Mouse (Mus musculus) heart, embryonic 13.5 days (tissue): ENCODE data around the gene Lrrc25. TPM values are rescaled to one million over a fixed set of nuclear protein-coding genes. Genes with fewer than 3 reads are reported as not detected.

Source experiments
- ATAC-seq: fragments of 200-750 bp; cut with Nextera tagmentation; 2 replicates; pipeline ENCODE4 v1.8.0; 2017; ENCODE audit warnings: moderate TSS enrichment; ENCODE audit not compliant: insufficient number of reproducible peaks, low FRiP score, low TSS enrichment; ENCODE audit errors: extremely low read depth
- H3K27ac ChIP-seq: fragments of 300-500 bp; sonication (generic); replicated peaks from 2 replicates; pipeline ENCODE4 v1.5.1; 2015; ENCODE audit warnings: moderate library complexity, mild to moderate bottlenecking, inconsistent platforms
- H3K27me3 ChIP-seq: fragments of 300-500 bp; sonication (generic); replicated peaks from 2 replicates; pipeline ENCODE4 v1.6.1; 2015; ENCODE audit warnings: mild to moderate bottlenecking, inconsistent platforms
- H3K36me3 ChIP-seq: fragments of 300-500 bp; sonication (generic); 2 replicates; pipeline ENCODE4 v1.6.1; 2015; ENCODE audit warnings: mild to moderate bottlenecking, inconsistent platforms
- H3K4me1 ChIP-seq: fragments of 300-500 bp; sonication (generic); 2 replicates; pipeline ENCODE4 v1.6.1; 2015; ENCODE audit warnings: inconsistent platforms
- H3K4me2 ChIP-seq: fragments of 300-500 bp; sonication (generic); 2 replicates; pipeline ENCODE4 v1.6.1; 2015; ENCODE audit warnings: inconsistent platforms, mild to moderate bottlenecking, moderate library complexity
- H3K4me3 ChIP-seq: fragments of 300-500 bp; sonication (generic); 2 replicates; pipeline ENCODE4 v1.5.1; 2015; ENCODE audit warnings: moderate library complexity, mild to moderate bottlenecking, inconsistent platforms
- H3K9ac ChIP-seq: fragments of 300-500 bp; sonication (generic); 2 replicates; pipeline ENCODE4 v1.6.1; 2015; ENCODE audit warnings: inconsistent platforms, mild to moderate bottlenecking, moderate library complexity
- H3K9me3 ChIP-seq: fragments of 300-500 bp; sonication (generic); 2 replicates; pipeline ENCODE4 v1.6.1; 2016; ENCODE audit warnings: inconsistent platforms
- WGBS: fragments of 180-500 bp; shearing (Covaris S2); methylation state at CpG from one replicate; pipeline ENCODE4 v1.1.7; 2015; ENCODE audit warnings: mixed read lengths; 5-methylcytosine and 5-hydroxymethylcytosine counted together
- polyA plus RNA-seq: library from polyadenylated mRNA; unstranded; fragments of >200 nt; fragmentation: Nextera tagmentation; extraction: Ambion mirVana; gene quantifications from 2 replicates; pipeline ENCODE4 v1.2.1, GENCODE M21; 2015

Lrrc25 gene
- polyA plus RNA-seq, 1 experiment from 2014 or later: 2.7 TPM

GRCm38 (mm10) chr8:70618888-70619334 is 3.0 kb downstream of the Lrrc25 start:
- Histone ChIP-seq H3K9me3 (no peaks in the 10 kb centered on the region), H3K9ac (no peak overlapping the region), H3K27ac (no peak overlapping the region), H3K4me2 (0 out of 2 replicates have a peak overlapping the region, but pooled peaks have one; percentile 17), H3K4me1 (peaks cover 9% of the 10 kb centered on the region; the same call in 1 of the 2 replicates), H3K36me3 (no peaks in the 10 kb centered on the region), H3K4me3 (no peak overlapping the region), H3K27me3 (peaks cover 28% of the 10 kb centered on the region)
- ATAC-seq: peak; percentile 68; the same call in 1 of the 2 replicates
- WGBS: 29% methylated on average over 9 of the region's 9 CpGs

DNA sequence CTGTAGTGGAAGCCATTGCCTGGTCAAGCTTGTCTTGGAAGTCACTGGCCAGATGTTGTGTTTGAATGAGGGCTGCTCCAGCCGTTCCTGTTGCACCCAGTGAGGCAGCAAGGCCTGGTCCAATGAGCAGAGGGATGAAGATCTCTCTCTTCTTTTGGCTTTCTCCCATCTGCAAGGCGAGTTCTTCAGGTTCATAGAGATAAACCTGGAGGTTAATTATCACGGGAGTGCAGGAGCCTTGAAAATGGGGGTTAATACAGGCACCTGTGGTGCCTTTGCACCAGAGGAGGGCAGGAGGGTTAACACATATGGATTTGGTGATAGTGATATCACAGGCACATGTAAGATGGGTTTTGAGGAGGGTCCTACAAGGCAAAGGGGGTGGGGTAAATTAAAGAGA is 6.3 kb downstream of the Lrrc25 start:
- Histone ChIP-seq H3K36me3 (no peaks in the 10 kb centered on the region), H3K9me3 (no peaks in the 10 kb centered on the region), H3K27ac (no peak overlapping the region), H3K4me2 (no peak overlapping the region), H3K9ac (no peak overlapping the region), H3K27me3 (peaks cover 28% of the 10 kb centered on the region), H3K4me3 (no peak overlapping the region), H3K4me1 (peaks cover 9% of the 10 kb centered on the region; the same call in 1 of the 2 replicates)
- no peak for ATAC-seq
- WGBS: 35% methylated on average over 3 of the region's 3 CpGs

- WGBS: 17% methylated on average over 5 of the region's 5 CpGs
- ATAC-seq: no peak
- Histone ChIP-seq H3K9ac (no peak overlapping the region), H3K9me3 (no peaks in the 10 kb centered on the region), H3K27ac (no peak overlapping the region), H3K4me1 (peaks cover 14% of the 10 kb centered on the region), H3K36me3 (no peaks in the 10 kb centered on the region), H3K4me3 (no peak overlapping the region), H3K27me3 (peaks cover 28% of the 10 kb centered on the region), H3K4me2 (peak overlapping the region; percentile 24)
Observed at GRCm38 (mm10) chr8:70625104-70625503, 9.1 kb downstream of the Lrrc25 start.

- H3K4me2 ChIP-seq: no peak overlapping the region
- H3K36me3 ChIP-seq: no peaks in the 10 kb centered on the region
- peaks cover 30% of the 10 kb centered on the region for H3K4me1 ChIP-seq
- peaks cover 20% of the 10 kb centered on the region for H3K27me3 ChIP-seq
- no peak overlapping the region for H3K27ac ChIP-seq
- no peak overlapping the region for H3K4me3 ChIP-seq
- H3K9ac ChIP-seq: no peak overlapping the region
- WGBS: 82% methylated on average over 5 of the region's 5 CpGs
- ATAC-seq: no peak
- no peaks in the 10 kb centered on the region for H3K9me3 ChIP-seq
Observed at GRCm38 (mm10) chr8:70627041-70627440, 11.1 kb downstream of the Lrrc25 start.

GRCm38 (mm10) chr8:70628986-70629490 is 13.1 kb downstream of the Lrrc25 start:
- H3K27ac ChIP-seq: peak overlapping the region; percentile 63
- WGBS: 56% methylated on average over 7 of the region's 7 CpGs
- no peaks in the 10 kb centered on the region for H3K9me3 ChIP-seq
- peak overlapping the region; percentile 77 for H3K9ac ChIP-seq
- peak overlapping the region; percentile 55 for H3K4me3 ChIP-seq
- ATAC-seq: no peak
- no peaks in the 10 kb centered on the region for H3K36me3 ChIP-seq
- peaks cover 14% of the 10 kb centered on the region for H3K27me3 ChIP-seq
- peaks cover 42% of the 10 kb centered on the region for H3K4me1 ChIP-seq
- H3K4me2 ChIP-seq: peak overlapping the region; percentile 73

DNA sequence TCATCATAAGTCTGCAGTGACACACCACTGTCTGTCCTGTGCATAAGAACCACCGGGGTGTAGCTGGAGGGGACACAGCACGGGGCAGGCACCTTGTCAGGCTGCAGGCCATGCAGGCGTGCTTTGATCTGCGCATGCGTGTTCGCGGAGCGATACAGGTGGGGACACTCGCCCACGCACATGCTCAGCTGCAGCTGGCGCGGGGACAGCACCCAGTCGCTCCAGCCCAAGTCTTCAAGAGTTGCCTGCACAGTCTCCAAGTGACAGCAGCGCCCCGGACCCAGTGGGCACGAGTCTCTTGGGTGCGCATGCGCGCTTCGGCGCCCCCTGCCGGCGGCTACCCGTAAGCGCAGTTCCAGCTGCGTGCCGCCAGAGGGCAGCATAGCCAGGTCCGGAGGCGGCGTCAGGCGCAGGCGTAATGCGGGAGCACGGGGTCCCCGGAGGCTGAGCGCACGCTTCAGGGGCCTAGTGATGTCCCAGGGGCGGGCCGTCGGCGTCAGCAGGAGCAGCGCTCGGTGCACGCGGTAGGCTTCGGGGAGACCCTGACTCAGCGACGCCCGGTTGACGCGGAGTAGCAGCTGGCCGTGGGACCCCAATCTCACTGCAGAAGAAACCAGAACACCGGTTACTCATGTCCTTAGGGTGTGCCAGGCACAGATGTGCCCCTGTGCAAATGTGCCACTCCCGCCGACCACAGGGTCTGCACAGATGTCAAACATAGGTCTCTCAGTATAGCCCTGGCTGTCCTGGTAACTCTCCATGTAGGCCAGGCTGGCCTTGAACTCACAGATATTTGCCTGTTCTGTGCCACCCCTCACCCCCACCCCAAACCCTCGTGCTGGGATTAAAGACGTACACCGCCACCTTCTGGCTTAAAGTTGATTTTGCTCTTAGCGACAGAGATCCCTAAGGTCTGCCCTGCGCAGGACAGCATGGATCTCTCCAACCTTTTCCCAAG is 13.9 kb downstream of the Lrrc25 start:
- H3K4me2 ChIP-seq: peak overlapping the region; percentile 73
- peak; percentile 77 for ATAC-seq
- H3K27ac ChIP-seq: peak overlapping the region; percentile 67
- H3K36me3 ChIP-seq: no peaks in the 10 kb centered on the region
- H3K9ac ChIP-seq: peak overlapping the region; percentile 79
- H3K27me3 ChIP-seq: peaks cover 14% of the 10 kb centered on the region
- WGBS: 2% methylated on average over 60 of the region's 60 CpGs
- H3K4me1 ChIP-seq: peaks cover 49% of the 10 kb centered on the region
- peak overlapping the region; percentile 55 for H3K4me3 ChIP-seq
- no peaks in the 10 kb centered on the region for H3K9me3 ChIP-seq

DNA sequence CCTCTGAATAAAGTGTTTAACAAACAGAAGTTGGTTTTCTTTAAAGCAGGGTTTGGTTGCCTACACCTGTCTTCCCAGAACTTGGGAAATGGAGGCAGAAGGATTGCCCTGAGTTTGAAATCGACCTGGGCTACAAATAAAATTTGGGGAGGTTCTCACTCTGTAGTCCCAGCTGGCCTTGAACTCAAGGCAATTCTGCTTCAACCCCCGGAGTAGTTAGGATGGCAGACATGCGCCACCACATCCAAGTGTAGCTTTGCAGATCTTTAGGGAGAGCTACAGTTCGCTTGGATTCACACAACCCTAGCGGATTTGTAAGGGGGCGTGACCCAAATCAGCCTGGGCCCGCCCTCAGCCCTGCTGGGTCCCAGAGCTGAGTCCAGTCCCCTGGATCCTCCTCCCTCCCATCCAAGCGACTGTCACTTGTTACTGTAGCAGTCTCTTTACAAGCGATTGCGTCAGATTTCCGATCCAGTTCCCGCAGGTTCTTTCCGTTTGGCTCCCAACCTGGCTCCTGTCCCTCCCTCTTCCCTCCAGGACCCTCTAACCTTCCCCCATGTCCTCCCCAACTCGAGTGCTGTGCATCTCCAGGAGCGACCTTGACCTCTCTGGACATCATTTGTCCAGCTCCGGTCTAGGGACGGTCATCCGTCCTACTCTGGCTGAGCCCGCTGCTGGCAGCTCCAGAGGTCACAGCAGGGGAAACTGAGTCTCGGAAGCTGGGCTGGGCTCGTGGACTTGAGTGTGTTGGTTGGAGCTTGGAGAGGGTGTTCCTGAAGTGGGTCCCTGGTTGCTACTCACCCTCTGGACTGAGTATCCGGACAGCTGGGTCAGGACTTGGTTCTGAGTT is 14.8 kb downstream of the Lrrc25 start:
- peak overlapping the region; percentile 55 for H3K4me3 ChIP-seq
- H3K9ac ChIP-seq: peak overlapping the region; percentile 79
- peaks cover 54% of the 10 kb centered on the region for H3K4me1 ChIP-seq
- H3K4me2 ChIP-seq: peak overlapping the region; percentile 73
- H3K9me3 ChIP-seq: no peaks in the 10 kb centered on the region
- peaks cover 14% of the 10 kb centered on the region for H3K27me3 ChIP-seq
- no peaks in the 10 kb centered on the region for H3K36me3 ChIP-seq
- peak overlapping the region; percentile 67 for H3K27ac ChIP-seq
- WGBS: 13% methylated on average over 22 of the region's 22 CpGs
- no peak for ATAC-seq

- peak overlapping the region; percentile 73 for H3K4me2 ChIP-seq
- 20% methylated on average over 17 of the region's 24 CpGs for WGBS
- H3K9me3 ChIP-seq: no peaks in the 10 kb centered on the region
- no peak for ATAC-seq
- peak overlapping the region; percentile 79 for H3K9ac ChIP-seq
- no peaks in the 10 kb centered on the region for H3K36me3 ChIP-seq
- H3K27me3 ChIP-seq: peaks cover 14% of the 10 kb centered on the region
- peak overlapping the region; percentile 55 for H3K4me3 ChIP-seq
- H3K4me1 ChIP-seq: peaks cover 54% of the 10 kb centered on the region
- H3K27ac ChIP-seq: peak overlapping the region; percentile 67; the same call in 1 of the 2 replicates
Observed at GRCm38 (mm10) chr8:70631436-70631835, 15.5 kb downstream of the Lrrc25 start.

GRCm38 (mm10) chr8:70632346-70632892 is 16.5 kb downstream of the Lrrc25 start, which contains the start of gene Gdf15:
Gdf15 (minus strand) TSS chr8:70632456.
- peak within 1 kb of the TSS; percentile 73 for H3K4me2 ChIP-seq
- peak within 1 kb of the TSS; percentile 79 for H3K9ac ChIP-seq
- WGBS: 82% methylated on average over 6 of the region's 6 CpGs
- peak within 1 kb of the TSS; percentile 55 for H3K4me3 ChIP-seq
- peak within 1 kb of the TSS; percentile 67; the same call in 1 of the 2 replicates for H3K27ac ChIP-seq
- ATAC-seq: no peak
- peaks cover 14% of the 10 kb centered on the region for H3K27me3 ChIP-seq
- H3K36me3 ChIP-seq: no peaks in the 10 kb centered on the region
- no peaks in the 10 kb centered on the region for H3K9me3 ChIP-seq
- peaks cover 60% of the 10 kb centered on the region for H3K4me1 ChIP-seq

DNA sequence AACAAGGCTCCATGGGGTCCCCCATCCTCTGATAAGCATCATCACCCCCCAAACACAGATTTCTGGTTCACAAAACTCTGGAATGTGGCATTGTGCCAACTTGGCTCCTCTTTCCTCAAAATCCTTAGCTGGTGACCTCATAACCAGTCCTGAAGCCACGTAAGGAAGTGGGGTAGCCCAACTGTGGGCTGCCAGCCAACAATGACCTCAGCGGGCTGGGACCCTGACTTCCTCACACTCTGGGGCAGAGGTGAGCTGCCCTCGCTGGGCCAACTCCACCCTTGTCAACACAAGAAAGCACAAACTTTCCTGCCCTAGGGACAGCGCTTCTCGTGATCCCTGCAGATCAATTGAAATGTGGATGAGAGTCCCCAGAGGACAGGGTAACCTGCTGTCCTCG is 18.1 kb downstream of the Lrrc25 start:
- Histone ChIP-seq H3K9ac (0 out of 2 replicates have a peak overlapping the region, but pooled peaks have one; percentile 45), H3K4me3 (no peak overlapping the region), H3K4me1 (peaks cover 69% of the 10 kb centered on the region), H3K27ac (peak overlapping the region; percentile 67), H3K36me3 (no peaks in the 10 kb centered on the region), H3K9me3 (no peaks in the 10 kb centered on the region), H3K27me3 (peaks cover 14% of the 10 kb centered on the region), H3K4me2 (0 out of 2 replicates have a peak overlapping the region, but pooled peaks have one; percentile 3)
- WGBS: 25% methylated on average over 6 of the region's 6 CpGs
- ATAC-seq: no peak
